Mouse (Mus musculus) kidney, adult 2 months (tissue): ENCODE results near the gene Olfr785. TPM values are rescaled to one million over a fixed set of nuclear protein-coding genes. Genes with fewer than 3 reads are reported as not detected.
"Not testable (repeated sequence)": the region's sequence is repeated elsewhere in the genome, so short reads cannot be mapped to it uniquely, and the experiment has no call there.

Experiments
- DNase-seq: peaks from one replicate; pipeline ENCODE4 v3.0.0; 2021
- H3K27ac ChIP-seq: fragments of 200-500 bp; 2 replicates; pipeline ENCODE4 v1.5.1; 2012; ENCODE audit warnings: low read depth, low read length, control low read depth, inconsistent platforms; ENCODE audit not compliant: insufficient read depth
- H3K27me3 ChIP-seq: fragments of 200-500 bp; replicated peaks from 2 replicates; pipeline ENCODE4 v1.6.1; 2012; ENCODE audit warnings: mild to moderate bottlenecking, moderate library complexity, low read length, inconsistent platforms; ENCODE audit not compliant: control insufficient read depth, insufficient read depth
- H3K36me3 ChIP-seq: fragments of 200-500 bp; 2 replicates; pipeline ENCODE4 v1.6.1; 2012; ENCODE audit warnings: mild to moderate bottlenecking, moderate library complexity, low read length, inconsistent platforms; ENCODE audit not compliant: control insufficient read depth, insufficient read depth
- H3K4me1 ChIP-seq: fragments of 200-500 bp; 2 replicates; pipeline ENCODE4 v1.6.1; 2011; ENCODE audit warnings: low read length; ENCODE audit not compliant: control insufficient read depth, insufficient read depth
- H3K4me3 ChIP-seq: fragments of 200-500 bp; 2 replicates; pipeline ENCODE4 v1.5.1; 2011; ENCODE audit warnings: mild to moderate bottlenecking, low read depth, low read length, control low read depth; ENCODE audit not compliant: insufficient read depth
- CTCF ChIP-seq: fragments of 200-500 bp; conservative IDR thresholded peaks from 2 replicates; pipeline ENCODE4 v1.5.1; 2011; ENCODE audit warnings: low read depth, mild to moderate bottlenecking, control low read depth, low read length, moderate library complexity, mixed read lengths; ENCODE audit not compliant: insufficient read depth, insufficient read length
- POLR2A ChIP-seq: fragments of 200-500 bp; IDR thresholded peaks from one replicate; pipeline ENCODE4 v1.6.1; 2011; ENCODE audit warnings: low read depth, low read length, control low read depth
- WGBS: fragments of 180-500 bp; shearing (Covaris S2); methylation state at CpG from one replicate; pipeline ENCODE4 v1.1.7; 2018; 5-methylcytosine and 5-hydroxymethylcytosine counted together
- polyA plus RNA-seq: library from polyadenylated mRNA; depleted of rRNA; stranded (reverse); fragments of >200 nt; gene quantifications from 2 replicates; pipeline ENCODE4 v1.2.3, GENCODE M21; 2012; rRNA removed

Gene Olfr785
- not detected in 2 replicates for polyA plus RNA-seq

DNA sequence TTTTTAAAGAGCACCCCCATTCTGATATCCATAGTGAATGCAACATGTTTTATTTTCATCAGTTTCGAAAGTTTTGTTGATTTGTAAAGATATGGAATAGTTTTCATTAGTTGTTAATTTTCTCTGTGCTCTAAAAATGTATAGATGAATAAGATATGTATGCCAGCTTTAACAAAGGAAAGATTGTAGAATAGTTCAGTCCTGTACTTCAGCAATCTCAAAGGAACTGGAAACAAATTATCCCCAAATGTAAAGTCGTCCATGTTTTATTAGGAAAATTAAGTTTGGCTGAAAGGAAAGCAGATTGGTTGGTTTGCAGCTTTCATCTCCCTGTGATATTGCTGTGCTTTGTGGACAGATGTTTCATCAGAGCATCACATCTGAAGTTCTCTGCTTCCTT, at the start of gene Olfr785:
Olfr785 (plus strand) TSS at position 301 of the 400 bp plus-strand sequence.
- WGBS = 62% methylated on average over 2 of the region's 2 CpGs
- no peak within 1 kb of the TSS for H3K27ac ChIP-seq
- no peak within 1 kb of the TSS for H3K4me3 ChIP-seq
- no peaks in the 10 kb centered on the region for H3K27me3 ChIP-seq
- no peak for DNase-seq
- H3K4me1 ChIP-seq = no peaks in the 10 kb centered on the region
- no peaks in the 10 kb centered on the region for H3K36me3 ChIP-seq
- TF ChIP-seq CTCF = no peak
- no peak for TF ChIP-seq POLR2A

DNA sequence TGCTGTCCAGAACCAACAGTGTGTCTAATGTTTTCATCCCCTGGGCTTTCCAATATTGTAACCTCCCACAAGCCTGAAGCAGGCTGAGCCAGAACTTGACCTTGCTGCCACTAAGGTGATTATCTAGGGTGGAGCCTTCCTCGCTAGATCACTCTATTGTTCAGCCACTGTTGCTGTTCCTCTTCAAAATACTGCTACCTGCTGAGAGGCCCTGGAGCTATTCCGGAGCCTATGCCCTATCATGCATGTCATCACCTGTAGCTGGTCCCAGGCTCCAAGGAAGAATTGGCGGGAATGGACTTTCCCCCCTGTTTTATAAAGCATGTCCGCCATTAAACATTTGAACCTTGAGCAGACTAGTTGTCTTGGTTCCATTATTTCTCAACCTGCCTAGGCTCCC, 48.7 kb upstream of the Olfr785 start:
- not testable (repeated sequence) for H3K27ac ChIP-seq, H3K27me3 ChIP-seq, H3K4me1 ChIP-seq, H3K4me3 ChIP-seq, H3K36me3 ChIP-seq, DNase-seq
- 78% methylated on average over 4 of the region's 4 CpGs for WGBS

DNA sequence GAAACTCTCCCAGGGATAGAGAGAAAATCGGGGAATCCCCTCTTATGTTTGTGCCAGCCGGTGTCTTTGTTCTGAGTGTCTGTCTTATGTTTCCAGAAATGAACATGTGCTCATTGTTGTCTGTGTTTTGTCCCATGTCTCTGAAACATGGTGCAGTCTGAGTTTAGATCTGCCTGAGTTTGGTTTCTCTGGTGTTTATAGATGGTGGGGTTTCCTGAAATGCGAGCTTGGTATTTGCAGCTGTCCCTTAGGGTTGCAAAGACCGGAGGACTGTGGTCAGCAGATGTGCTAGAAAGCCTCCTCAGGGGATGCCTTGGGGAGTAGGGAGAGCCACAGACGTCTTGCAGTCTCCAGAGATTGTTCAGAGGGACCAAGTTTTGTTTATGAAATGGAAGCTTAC, 47.9 kb upstream of the Olfr785 start:
- H3K27ac ChIP-seq = no peak overlapping the region
- no peak overlapping the region for H3K4me3 ChIP-seq
- H3K27me3 ChIP-seq = no peaks in the 10 kb centered on the region
- H3K36me3 ChIP-seq = no peaks in the 10 kb centered on the region
- no peak for TF ChIP-seq POLR2A
- TF ChIP-seq CTCF = no peak
- 71% methylated on average over 5 of the region's 5 CpGs for WGBS
- DNase-seq = no peak
- H3K4me1 ChIP-seq = no peaks in the 10 kb centered on the region

DNA sequence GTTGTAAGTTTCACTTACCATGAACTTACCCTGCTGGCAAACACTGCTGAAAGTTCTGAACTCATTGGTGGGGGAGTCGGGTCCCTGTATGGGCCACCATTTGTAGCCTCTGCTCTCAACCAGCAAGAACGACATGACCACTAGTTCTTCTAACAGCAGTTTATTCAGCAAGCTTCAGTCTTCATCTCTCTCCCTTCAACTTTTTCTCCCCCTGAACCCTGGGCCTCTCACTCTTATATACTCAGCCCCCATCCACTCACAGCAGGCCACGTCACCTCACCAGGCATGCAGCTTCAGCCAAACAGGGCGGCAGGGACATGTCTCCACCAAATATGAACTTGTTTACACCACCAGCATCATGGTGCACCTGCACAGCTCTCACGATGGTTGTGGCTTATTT, 31.2 kb upstream of the Olfr785 start:
- H3K27me3 ChIP-seq, H3K4me1 ChIP-seq, H3K36me3 ChIP-seq, H3K27ac ChIP-seq, H3K4me3 ChIP-seq, DNase-seq: not testable (repeated sequence)
- WGBS = 85% methylated on average over 5 of the region's 5 CpGs

DNA sequence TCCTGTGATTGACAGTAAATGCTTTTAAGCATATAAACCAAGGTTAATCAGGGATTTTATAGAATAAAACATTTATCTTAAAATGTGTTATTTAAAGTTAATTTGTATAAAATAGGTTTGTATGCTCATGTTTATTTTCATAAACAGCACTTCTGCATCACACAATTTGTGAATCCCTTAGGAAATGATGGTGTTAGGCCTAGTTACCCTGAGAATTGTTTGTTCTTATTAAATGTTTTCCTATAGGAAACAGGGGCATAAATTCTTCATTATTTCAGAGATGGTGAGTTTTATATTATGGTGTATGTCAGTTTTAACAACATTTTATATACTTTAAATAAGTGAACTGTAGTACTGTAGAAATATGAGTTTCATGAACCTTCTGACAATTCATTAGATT, 21.4 kb upstream of the Olfr785 start, which contains the start of gene Olfr784:
Olfr784 (plus strand) TSS at position 301 of the 400 bp plus-strand sequence.
- DNase-seq = no peak
- H3K27ac ChIP-seq = no peak within 1 kb of the TSS
- no peaks in the 10 kb centered on the region for H3K27me3 ChIP-seq
- no peak within 1 kb of the TSS for H3K4me3 ChIP-seq
- H3K4me1 ChIP-seq = no peaks in the 10 kb centered on the region
- H3K36me3 ChIP-seq = no peaks in the 10 kb centered on the region
- no peak for TF ChIP-seq POLR2A
- no peak for TF ChIP-seq CTCF

DNA sequence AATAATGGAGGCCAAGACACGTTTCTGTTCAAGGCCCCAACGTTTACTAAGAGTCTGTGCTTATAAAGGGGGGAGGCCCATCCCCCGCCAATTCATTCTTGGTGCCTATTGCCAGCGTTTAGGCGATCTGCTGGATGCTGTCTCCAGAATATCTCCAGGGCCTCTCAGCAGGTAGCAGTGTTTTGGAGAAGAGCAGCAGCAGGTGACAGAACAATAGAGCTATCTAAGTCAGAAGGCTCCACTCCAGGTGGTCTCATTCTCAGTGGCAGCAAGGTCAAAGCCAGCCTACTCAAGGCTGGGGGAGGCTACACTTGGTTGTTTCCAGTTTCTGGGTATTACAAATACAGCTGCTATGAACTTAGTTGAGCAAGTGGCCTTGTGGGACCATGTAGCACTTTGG, 4.3 kb upstream of the Olfr785 start:
- no peak overlapping the region for H3K27ac ChIP-seq
- DNase-seq = no peak
- no peaks in the 10 kb centered on the region for H3K4me1 ChIP-seq
- no peaks in the 10 kb centered on the region for H3K36me3 ChIP-seq
- TF ChIP-seq CTCF = no peak
- no peak for TF ChIP-seq POLR2A
- WGBS = 51% methylated on average over 5 of the region's 5 CpGs
- H3K4me3 ChIP-seq = no peak overlapping the region
- H3K27me3 ChIP-seq = no peaks in the 10 kb centered on the region

DNA sequence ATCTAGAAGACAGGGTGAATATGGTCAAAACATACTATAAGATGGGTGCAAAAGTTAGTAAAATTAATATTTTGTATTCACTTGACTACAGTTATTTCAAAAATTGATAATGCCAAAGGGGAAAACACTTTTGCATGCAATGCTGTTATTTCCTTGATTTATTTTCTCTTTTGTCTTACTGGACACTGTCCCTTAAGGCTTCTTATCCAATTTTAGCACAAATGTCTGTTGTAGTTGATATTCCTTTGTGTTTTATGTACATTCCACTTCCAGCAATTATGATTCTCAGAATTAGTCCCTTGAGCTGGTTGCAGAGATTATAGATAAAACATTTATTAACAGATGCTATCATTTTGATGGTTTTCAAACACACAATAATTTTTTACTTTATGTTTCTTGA, 21.8 kb downstream of the Olfr785 start, which contains the start of gene Olfr786:
Olfr786 (plus strand) TSS at position 301 of the 400 bp plus-strand sequence.
- no peak within 1 kb of the TSS for H3K4me3 ChIP-seq
- no peaks in the 10 kb centered on the region for H3K27me3 ChIP-seq
- no peaks in the 10 kb centered on the region for H3K36me3 ChIP-seq
- no peak within 1 kb of the TSS for H3K27ac ChIP-seq
- no peak for TF ChIP-seq CTCF
- TF ChIP-seq POLR2A = no peak
- DNase-seq = no peak
- H3K4me1 ChIP-seq = no peaks in the 10 kb centered on the region

Other genes with a start within 250 kb of the Olfr785 start
- gene Olfr771, start 240.7 kb upstream of the Olfr785 start, polyA plus RNA-seq = not detected in 2 replicates
- gene Olfr772, start 227.5 kb upstream of the Olfr785 start, polyA plus RNA-seq = not detected in 2 replicates
- gene Olfr773, start 218.0 kb upstream of the Olfr785 start, polyA plus RNA-seq = not detected in 2 replicates
- not detected in 2 replicates for gene Olfr774, start 169.2 kb upstream of the Olfr785 start, polyA plus RNA-seq
- gene Olfr775, start 157.0 kb upstream of the Olfr785 start, polyA plus RNA-seq = not detected in 2 replicates
- gene Olfr776, start 146.3 kb upstream of the Olfr785 start, polyA plus RNA-seq = not detected in 2 replicates
- not detected in 2 replicates for gene Olfr777, start 133.9 kb upstream of the Olfr785 start, polyA plus RNA-seq
- gene Olfr780, start 87.3 kb upstream of the Olfr785 start, polyA plus RNA-seq = not detected in 2 replicates
- gene Olfr781, start 76.6 kb upstream of the Olfr785 start, polyA plus RNA-seq = not detected in 2 replicates
- not detected in 2 replicates for gene Olfr782, start 56.6 kb upstream of the Olfr785 start, polyA plus RNA-seq
- not detected in 2 replicates for gene Olfr784, start 21.3 kb upstream of the Olfr785 start, polyA plus RNA-seq
- gene Olfr786, start 21.9 kb downstream of the Olfr785 start, polyA plus RNA-seq = not detected in 2 replicates
- gene Olfr787, start 56.4 kb downstream of the Olfr785 start, polyA plus RNA-seq = not detected in 2 replicates
- not detected in 2 replicates for gene Olfr788, start 65.6 kb downstream of the Olfr785 start, polyA plus RNA-seq
- gene Olfr789, start 79.3 kb downstream of the Olfr785 start, polyA plus RNA-seq = not detected in 2 replicates
- gene Olfr790, start 93.1 kb downstream of the Olfr785 start, polyA plus RNA-seq = not detected in 2 replicates
- gene Olfr791, start 116.4 kb downstream of the Olfr785 start, polyA plus RNA-seq = not detected in 2 replicates
- not detected in 2 replicates for gene Olfr792, start 133.7 kb downstream of the Olfr785 start, polyA plus RNA-seq
- not detected in 2 replicates for gene Olfr794, start 162.2 kb downstream of the Olfr785 start, polyA plus RNA-seq
- gene Olfr796, start 207.1 kb downstream of the Olfr785 start, polyA plus RNA-seq = not detected in 2 replicates
- gene Olfr798, start 222.5 kb downstream of the Olfr785 start, polyA plus RNA-seq = not detected in 2 replicates
- gene Olfr799, start 232.1 kb downstream of the Olfr785 start, polyA plus RNA-seq = not detected in 2 replicates